Mouse (Mus musculus): ENCODE measurements around the gene Tbx22. TPM values are rescaled to one million over a fixed set of nuclear protein-coding genes. Genes with fewer than 3 reads are reported as not detected.

Tbx22 gene
- total RNA-seq (2021), result not detected

GRCm38 (mm10) chrX:107667664-107668063 is at the start of gene Tbx22:
Gene Tbx22, plus strand, starts transcription at chrX:107667964.
- DNase-seq, result no peak

- DNase-seq, result no peak
These were observed 913 bp downstream of the Tbx22 start for GRCm38 (mm10) chrX:107668677-107669076.

DNA sequence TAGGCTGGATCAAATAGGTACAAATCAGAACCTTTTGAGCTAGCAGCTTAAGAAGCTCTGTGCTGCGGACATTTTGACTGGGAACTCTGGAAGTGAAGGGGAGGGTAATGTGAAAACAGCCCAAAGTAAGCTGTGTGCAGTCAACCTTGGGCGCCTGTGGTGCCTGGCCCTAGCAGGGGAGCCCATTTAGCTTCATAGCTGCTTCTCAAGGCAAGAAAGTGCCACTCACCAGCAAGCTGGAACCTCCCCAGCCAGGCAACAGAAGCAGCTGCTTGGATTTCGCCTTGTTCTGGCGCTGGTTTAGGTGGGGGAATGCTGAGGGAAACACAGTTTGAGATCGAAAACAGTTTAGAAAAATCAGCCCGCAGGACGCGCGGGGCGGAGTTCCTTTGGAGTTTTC is 11.4 kb downstream of the Tbx22 start:
- no peak for DNase-seq

- DNase-seq, result no peak
These were observed 40.8 kb downstream of the Tbx22 start for GRCm38 (mm10) chrX:107708584-107708983.

- DNase-seq, result no peak
These were observed 55.8 kb downstream of the Tbx22 start for GRCm38 (mm10) chrX:107723541-107723940.

Other genes with a start within 250 kb of the Tbx22 start
- gene Tent5d, start 124.6 kb downstream of the Tbx22 start, total RNA-seq (2021), result not detected
- gene 2610002M06Rik, start 148.4 kb downstream of the Tbx22 start, total RNA-seq (2021), result 10 to 100 TPM; 10.1 to 10.5 TPM